Mouse (Mus musculus): ENCODE measurements at regions not wholly inside any gene's neighbourhood (a gene's known extent, or its start where the extent isn't known, plus 50 kb on each side); places are given as distances from the start of the nearest gene placed in this dataset.

DNA sequence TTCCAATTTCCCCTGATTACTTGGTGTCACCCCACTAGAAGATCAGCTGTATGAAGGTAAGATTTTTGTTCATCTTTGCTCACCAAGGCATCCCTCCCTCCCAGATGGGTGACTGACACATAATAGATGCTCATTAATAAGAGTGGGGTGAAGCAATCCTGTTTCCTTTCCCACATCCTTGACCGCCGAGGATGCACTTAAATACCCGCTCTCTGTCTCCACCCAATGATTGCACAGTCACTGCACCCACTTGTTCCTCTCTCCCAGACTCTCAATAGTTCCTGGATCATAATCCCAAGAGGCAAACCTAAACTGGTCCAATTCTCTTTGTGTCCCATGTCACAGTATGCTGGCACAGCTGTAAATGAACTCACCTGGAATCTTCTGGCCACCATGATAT is 86.4 kb upstream of the Ccn6 start:
- TF ChIP-seq CTCF (IDR thresholded peaks at IDR 0.05) = no peak
- TF ChIP-seq EP300 (IDR thresholded peaks at IDR 0.05) = no peak

Measured in lung, postnatal 0 days (tissue).